Mouse (Mus musculus) left cerebral cortex, adult 18-20 months (tissue): ENCODE results near the gene Ralgapb. TPM values are rescaled to one million over a fixed set of nuclear protein-coding genes. Genes with fewer than 3 reads are reported as not detected.
"Not testable (repeated sequence)": the region's sequence is repeated elsewhere in the genome, so short reads cannot be mapped to it uniquely, and the experiment has no call there.

Experiments used
- DNase-seq, 2 experiments: peaks; one replicate each; pipeline ENCODE4 v3.0.0; 2021 to 2022; ENCODE audit warnings: low spot score in 2 of 2, mixed read lengths in 1 of 2
- total RNA-seq, 2 experiments: library from RNA; stranded (reverse); gene quantifications; 2 replicates each; pipeline ENCODE4 v1.2.3; 2021

Ralgapb gene
- total RNA-seq, 2 experiments from 2014 or later, result 110 to 112 TPM

DNA sequence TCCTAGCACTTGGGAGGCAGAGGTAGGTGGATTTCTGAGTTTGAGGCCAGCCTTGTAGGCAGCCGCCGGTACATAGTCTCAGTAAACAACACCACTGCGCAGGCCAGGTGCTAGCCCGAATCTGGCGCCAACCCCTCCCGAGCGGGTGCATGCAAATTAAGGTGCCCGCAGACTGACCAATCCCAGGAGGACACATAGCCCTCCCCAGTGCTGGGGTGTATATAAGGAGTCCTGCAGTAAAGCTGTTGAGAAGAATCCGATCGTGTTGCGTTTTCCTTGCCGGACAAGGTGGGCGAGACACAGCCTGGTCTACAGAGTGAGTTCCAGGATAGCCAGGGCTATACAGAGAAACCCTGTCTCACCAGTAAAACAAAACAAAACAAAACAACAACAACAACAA is 12.5 kb upstream of the Ralgapb start:
- not testable (repeated sequence) for DNase-seq

GRCm38 (mm10) chr2:158402915-158403314 is 6.7 kb upstream of the Ralgapb start:
- no peak for DNase-seq

DNA sequence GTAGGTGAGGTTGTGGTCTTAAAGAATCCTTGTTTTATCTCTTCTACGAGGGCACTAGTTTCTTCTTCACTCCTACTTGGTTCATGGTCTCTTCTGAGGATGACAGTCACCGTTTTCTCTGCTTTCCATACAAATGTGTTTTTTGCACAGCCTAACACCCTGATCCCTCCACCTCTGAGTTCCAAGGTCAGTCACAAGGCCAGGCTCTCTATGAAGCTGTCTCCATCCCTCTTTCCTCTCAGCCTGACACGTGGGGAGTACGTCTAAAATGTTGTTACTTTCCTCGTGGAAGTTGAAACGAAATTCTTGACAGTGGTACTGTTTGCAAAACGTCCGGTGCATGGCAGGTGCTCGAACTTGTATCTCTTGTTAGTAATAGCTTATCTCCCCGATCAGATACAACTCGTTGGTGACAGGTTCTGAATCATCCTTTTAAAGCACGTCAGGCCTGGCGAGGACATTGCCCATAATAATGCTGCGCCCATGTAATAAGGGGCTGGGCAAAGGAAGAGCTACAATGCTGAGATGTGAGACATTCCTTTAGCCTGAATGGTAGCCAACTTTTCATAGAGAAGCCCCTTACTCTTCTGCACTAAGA is 552 bp upstream of the Ralgapb start:
- no peak for DNase-seq

- peak; percentile 14 to 28 for DNase-seq
These were observed 670 bp downstream of the Ralgapb start for GRCm38 (mm10) chr2:158410022-158411014.

GRCm38 (mm10) chr2:158413240-158413639 is 3.6 kb downstream of the Ralgapb start:
- no peak for DNase-seq

DNA sequence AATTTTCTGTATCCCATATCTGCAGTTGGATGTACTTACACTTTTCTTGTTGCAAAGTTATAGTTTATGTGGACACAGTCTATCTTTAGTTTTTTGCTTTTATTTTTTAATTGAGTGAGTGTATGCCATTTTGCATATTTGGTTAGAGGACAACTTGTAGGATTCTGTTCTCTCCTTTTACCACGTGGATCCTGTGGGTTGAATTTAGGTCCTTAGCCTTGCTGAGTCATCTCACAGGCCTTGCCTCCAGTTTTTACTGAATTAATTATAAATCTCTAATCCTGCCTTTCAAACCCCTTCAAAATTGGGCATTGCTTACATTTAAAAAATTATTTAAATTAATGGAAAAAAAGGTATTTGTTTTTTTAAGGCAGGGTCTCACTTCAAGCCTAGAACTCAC is 6.2 kb downstream of the Ralgapb start:
- no peak for DNase-seq

- DNase-seq, result no peak
These were observed 9.0 kb downstream of the Ralgapb start for GRCm38 (mm10) chr2:158418663-158419062.

- no peak for DNase-seq
These were observed 36.2 kb downstream of the Ralgapb start for GRCm38 (mm10) chr2:158445814-158446213.

GRCm38 (mm10) chr2:158449845-158450244 is 40.2 kb downstream of the Ralgapb start:
- no peak for DNase-seq

DNA sequence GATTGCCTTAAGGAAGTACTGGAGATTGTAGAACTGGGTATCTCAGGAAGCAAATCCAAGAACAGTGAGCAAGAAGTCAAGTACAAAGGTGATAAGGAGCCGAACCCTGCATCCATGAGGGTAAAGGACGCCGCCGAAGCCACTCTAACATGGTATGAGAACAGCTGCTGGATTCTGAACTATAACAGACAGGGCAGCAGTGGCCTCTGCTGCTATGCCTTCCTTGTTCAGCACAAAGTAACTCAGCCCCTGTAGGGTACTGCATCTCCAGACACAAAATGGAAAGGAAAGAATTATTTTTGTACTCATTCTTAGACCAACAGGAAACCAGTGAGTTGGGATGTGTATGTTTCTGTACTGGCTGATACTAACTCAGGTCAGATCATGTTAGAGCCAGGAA is 46.8 kb downstream of the Ralgapb start:
- DNase-seq, result no peak

DNA sequence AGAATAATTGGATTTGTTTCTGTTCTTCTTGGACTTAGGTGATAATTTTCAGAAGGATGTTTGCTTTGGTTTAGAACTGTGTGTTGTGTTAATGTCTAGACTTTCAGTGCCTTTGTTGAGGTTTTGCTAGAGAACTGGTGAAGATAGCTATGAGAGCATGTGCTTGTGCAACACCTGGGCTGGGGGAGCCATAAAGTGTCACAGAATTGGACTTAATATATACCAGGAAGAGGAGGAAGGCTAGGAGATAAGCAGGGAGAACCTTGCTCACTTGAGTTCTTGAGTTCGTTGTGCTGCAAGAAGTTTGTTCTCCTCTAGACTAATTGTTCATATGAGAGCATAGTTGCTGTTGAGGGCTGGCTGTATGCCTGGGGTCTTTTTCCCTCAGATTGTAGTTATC is 48.0 kb downstream of the Ralgapb start:
- DNase-seq, result no peak

DNA sequence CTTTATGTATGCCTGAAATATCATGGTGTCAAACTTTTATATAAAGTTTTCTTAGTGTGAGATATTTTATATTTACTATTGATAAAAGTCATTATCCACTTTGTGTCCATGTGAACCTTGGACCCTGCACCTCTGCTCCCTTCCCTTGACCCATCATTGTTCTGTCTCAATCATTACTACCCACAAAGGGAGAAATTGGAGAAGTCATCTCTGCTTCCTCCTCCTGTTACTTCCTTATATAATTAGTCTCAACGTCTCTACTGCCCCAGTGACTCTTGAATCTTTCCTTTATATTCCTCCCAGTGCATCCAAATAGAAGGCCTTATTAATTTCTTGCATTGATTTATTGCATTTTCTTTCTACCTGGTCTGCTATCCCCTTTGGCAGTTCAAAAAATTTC is 52.8 kb downstream of the Ralgapb start:
- DNase-seq, result no peak

GRCm38 (mm10) chr2:158474159-158474558 is 64.5 kb downstream of the Ralgapb start:
- no peak for DNase-seq

DNA sequence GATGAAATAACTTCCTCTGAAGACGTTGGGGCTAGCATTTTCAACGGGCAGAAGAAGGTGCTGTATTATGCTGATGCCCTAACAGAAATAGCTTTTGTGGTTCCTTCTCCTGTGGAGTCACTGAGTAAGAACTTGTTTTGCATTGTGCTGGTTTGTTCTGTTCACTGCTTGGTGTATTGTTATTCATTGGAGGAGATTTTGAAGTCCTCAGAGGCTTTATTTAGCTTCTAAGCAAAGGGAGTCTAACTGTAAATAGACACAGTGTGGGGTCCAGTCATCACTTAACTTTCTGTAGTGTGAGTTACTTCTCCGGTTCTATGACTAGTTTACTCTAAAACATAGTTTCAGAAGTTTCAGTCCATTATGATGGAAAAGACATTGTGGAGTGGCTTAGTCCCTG is 68.0 kb downstream of the Ralgapb start:
- DNase-seq, result no peak

DNA sequence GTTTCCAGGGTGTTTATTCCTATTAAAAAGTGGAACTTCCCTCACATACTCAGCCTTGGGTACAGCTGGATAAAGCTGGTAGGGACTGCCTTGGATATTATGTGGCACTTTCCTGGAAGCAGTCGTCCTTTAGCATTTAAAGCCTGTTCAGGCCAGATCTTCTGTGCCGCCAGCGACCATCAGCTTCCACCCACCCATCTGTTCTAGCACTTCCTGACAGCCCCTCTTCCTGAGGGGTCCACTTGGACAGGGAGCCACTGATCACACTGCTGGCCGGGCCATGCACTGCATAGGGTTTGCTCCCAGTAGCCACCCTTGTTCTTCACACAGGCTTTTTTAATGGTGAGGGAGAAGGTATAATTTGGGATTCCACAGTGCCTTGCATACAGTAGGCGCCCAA is 88.8 kb downstream of the Ralgapb start:
- no peak for DNase-seq

DNA sequence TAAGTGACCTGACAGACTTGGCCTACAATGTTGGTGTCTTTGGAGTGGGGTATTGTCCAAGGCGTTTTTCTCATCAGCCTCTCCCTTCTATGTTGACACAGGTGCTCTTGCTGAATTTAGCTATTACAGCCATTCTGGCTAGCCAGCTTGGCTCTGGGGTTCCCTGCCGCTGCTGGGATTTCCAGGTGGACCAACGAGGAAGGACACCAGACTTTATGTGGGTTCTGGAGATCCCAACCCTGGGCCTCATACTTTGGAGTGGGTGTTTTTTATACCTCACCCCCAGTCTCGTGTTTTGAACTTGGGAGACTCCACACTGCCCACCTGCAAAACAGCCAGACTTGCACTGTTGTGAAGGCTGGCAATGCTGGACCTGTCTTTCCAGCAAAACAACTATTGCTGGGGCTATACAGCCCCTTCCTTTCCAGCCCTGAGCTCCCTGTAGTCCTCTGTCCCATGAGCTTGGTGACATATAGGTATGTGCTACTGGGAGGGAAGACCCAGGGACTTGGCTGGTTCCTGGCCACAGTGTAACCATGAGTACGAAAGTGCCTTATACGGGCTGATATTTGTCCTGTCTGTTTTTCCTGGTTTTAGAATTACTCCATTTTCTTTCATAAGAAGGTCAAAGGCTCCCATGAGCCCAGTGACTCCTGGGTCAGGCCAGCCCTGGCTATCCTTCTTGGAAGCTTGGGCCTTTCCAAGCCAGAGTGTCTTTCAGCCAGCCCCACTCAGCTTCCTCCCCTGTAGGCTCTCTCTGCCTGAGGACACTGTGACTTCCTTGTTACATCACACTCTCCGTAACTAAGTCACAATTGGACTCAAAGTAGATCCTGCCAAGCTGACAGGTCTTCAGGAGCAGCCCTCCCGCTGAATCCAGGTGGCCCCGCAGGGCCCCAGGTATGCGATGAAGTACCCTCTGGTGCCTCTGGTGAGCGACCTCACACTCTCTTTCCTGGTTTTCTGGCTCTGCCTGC is 92.5 kb downstream of the Ralgapb start, which contains the start of gene Adig:
Adig (plus strand) TSS at position 777 of the 977 bp plus-strand sequence.
- no peak for DNase-seq

- DNase-seq, result no peak
These were observed 93.6 kb downstream of the Ralgapb start for GRCm38 (mm10) chr2:158503226-158503625.

GRCm38 (mm10) chr2:158503671-158504070 is 94.0 kb downstream of the Ralgapb start:
- no peak for DNase-seq

GRCm38 (mm10) chr2:158506475-158506874 is 96.8 kb downstream of the Ralgapb start:
- no peak for DNase-seq

DNA sequence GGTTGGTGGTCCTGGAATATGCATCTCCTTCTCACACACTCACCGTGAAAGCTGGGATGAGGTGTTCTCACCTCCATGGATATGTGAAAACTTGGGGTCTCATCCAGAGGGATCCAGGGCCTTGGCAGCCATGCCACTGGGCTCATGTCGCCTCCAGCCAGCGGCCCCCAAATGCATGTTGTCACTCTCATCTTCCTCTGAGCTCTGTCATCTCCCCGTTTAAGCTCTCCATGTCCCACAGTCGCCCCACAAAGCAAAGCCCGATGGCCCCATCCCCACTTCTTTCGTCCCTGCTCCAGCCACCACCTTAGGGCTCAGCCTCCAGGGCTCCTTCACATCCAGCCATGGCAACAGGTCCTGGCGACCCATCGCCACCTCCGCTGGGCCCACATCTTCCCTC is 97.4 kb downstream of the Ralgapb start:
- DNase-seq, result no peak

DNA sequence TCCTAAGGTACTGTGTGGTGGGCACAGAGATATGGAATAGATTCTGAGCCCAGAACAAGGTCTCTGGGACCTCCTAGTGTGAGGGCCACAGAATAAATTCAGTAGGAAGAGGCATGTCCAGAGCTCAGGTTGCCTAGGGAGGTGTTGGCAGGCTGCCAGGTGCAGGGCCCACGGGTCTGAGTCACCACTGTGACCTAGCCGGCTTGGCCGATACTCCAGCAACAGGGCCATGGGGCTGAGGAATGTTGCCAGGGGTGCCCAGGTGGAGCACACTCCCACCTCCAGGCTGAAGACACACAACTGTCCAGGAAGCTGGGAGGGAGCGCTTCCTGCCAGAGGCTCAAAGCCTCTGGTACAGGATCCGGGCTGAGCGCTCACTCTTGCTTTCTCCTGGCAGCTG is 101.0 kb downstream of the Ralgapb start:
- no peak for DNase-seq
